In the genomic region with DNA sequence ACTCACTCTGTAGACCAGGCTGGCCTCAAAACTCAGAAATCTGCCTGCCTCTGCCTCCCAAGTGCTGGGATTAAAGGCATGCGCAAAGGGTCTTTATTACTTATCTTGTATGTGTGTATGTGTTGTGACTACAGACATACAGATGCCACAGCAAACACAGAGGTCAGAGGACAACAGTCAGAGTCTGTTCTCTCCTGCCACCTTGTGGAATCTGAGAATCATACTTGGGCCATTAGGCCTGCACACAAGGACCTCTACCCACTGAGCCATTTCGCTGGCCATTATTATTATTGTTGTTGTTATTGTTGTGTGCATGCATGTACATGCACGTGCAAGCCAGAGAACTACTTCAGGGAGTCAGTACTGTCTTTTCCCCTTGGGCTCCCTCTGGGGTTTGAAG, we compare ENCODE assay signal across 13 mouse cellular contexts. TPM values are rescaled to one million over a fixed set of nuclear protein-coding genes. Genes with fewer than 3 reads are reported as not detected.
A peak's percentile ranks its signal among the peaks of the same experiment; 100 is the strongest.
DNase-seq lines count a peak whose midpoint lies in the region; ATAC-seq and TF ChIP-seq lines count a peak whose summit lies in the region.
"Had no signal": no experiment of that assay in that cellular context is flagged by ENCODE, and none has a peak within 500 bp of the region (broad histone marks: within the 10 kb centered on the region; RNA-seq: fewer than 3 reads in every experiment).

No protein-coding gene starts in this region.

- no peaks in the 10 kb centered on the region for H3K4me1 ChIP-seq in intestine, postnatal 0 days (replicated peaks; ENCODE audit: control insufficient read depth, insufficient read depth, low read length)
- H3K4me1 ChIP-seq in intestine, embryonic 15.5 days (replicated peaks): peaks cover 12% of the 10 kb centered on the region
- peaks cover 31% of the 10 kb centered on the region for H3K4me1 ChIP-seq in thymus, adult 2 months (replicated peaks; ENCODE audit: control insufficient read depth, insufficient read depth, low read length)
- H3K4me1 ChIP-seq in cortical plate, adult 2 months (ENCODE audit: control insufficient read depth, insufficient read depth, low read length): peaks cover 17% of the 10 kb centered on the region

- DNase-seq in thymus, adult 2 months: peak; percentile 45
- DNase-seq in thymus, postnatal 4 days: no peak
- peak; percentile 30 to 40 for DNase-seq in thymus, postnatal 36 days
- DNase-seq in cerebellum, postnatal 4 days (ENCODE audit: low spot score in 2 of 2): no peak
- DNase-seq in testis, postnatal 14 days (ENCODE audit: low spot score): no peak

- no peak overlapping the region for H3K9ac ChIP-seq in intestine, postnatal 0 days (ENCODE audit: low read depth, low read length)
- no peak overlapping the region for H3K9ac ChIP-seq in intestine, embryonic 15.5 days
- H3K9ac ChIP-seq: heart, embryonic 13.5 days; stomach, embryonic 15.5 days had no signal

- peak; percentile 69 for TF ChIP-seq CTCF in intestine, postnatal 0 days (IDR thresholded peaks at IDR 0.05; ENCODE audit: low read depth)
- TF ChIP-seq CTCF in thymus, adult 2 months (IDR thresholded peaks at IDR 0.05; ENCODE audit: borderline replicate concordance, control insufficient read depth, extremely low read depth, insufficient read depth, low read length, poor library complexity): no peak
- TF ChIP-seq CTCF in cortical plate, adult 2 months (IDR thresholded peaks at IDR 0.05; ENCODE audit: extremely low read depth, insufficient read depth, low read length): peak; percentile 21; the same call in 1 of the 2 replicates

- H3K27ac ChIP-seq in intestine, postnatal 0 days (ENCODE audit: low read depth, low read length): no peak overlapping the region
- H3K27ac ChIP-seq in intestine, embryonic 15.5 days: no peak overlapping the region
- H3K27ac ChIP-seq in thymus, adult 2 months (ENCODE audit: control insufficient read depth, insufficient read depth, low read length): no peak overlapping the region
- no peak overlapping the region for H3K27ac ChIP-seq in cortical plate, adult 2 months (ENCODE audit: insufficient read depth, low read length)
- H3K27ac ChIP-seq: heart, embryonic 13.5 days; stomach, embryonic 15.5 days had no signal

- H3K27me3 ChIP-seq in intestine, postnatal 0 days (replicated peaks; ENCODE audit: control insufficient read depth, insufficient read depth, low read length): no peaks in the 10 kb centered on the region
- H3K27me3 ChIP-seq in intestine, embryonic 15.5 days (replicated peaks): no peaks in the 10 kb centered on the region
- H3K27me3 ChIP-seq in thymus, adult 2 months (ENCODE audit: control insufficient read depth, insufficient read depth, low read length): no peaks in the 10 kb centered on the region
- H3K27me3 ChIP-seq: stomach, embryonic 15.5 days had no signal

- 81% methylated on average over 3 of the region's 3 CpGs for WGBS in intestine, postnatal 0 days
- WGBS in intestine, embryonic 15.5 days: 77% methylated on average over 3 of the region's 3 CpGs
- 86% methylated on average over 3 of the region's 3 CpGs for WGBS in thymus, adult 2 months

- no peaks in the 10 kb centered on the region for H3K9me3 ChIP-seq in intestine, postnatal 0 days (ENCODE audit: control insufficient read depth)
- H3K9me3 ChIP-seq in intestine, embryonic 15.5 days: no peaks in the 10 kb centered on the region
- H3K9me3 ChIP-seq: heart, embryonic 13.5 days; stomach, embryonic 15.5 days had no signal

- no peak overlapping the region for H3K4me3 ChIP-seq in intestine, postnatal 0 days (ENCODE audit: low read depth, low read length)
- H3K4me3 ChIP-seq in intestine, embryonic 15.5 days (replicated peaks): no peak overlapping the region
- no peak overlapping the region for H3K4me3 ChIP-seq in thymus, adult 2 months (ENCODE audit: control insufficient read depth, insufficient read depth, low read length)
- no peak overlapping the region for H3K4me3 ChIP-seq in cortical plate, adult 2 months (ENCODE audit: insufficient read depth, low read length)
- H3K4me3 ChIP-seq: heart, embryonic 13.5 days; stomach, embryonic 15.5 days had no signal

- H3K4me2 ChIP-seq in intestine, postnatal 0 days (replicated peaks; ENCODE audit: low read depth): no peak overlapping the region
- no peak overlapping the region for H3K4me2 ChIP-seq in intestine, embryonic 15.5 days (replicated peaks)
- H3K4me2 ChIP-seq: heart, embryonic 13.5 days; stomach, embryonic 15.5 days had no signal

- no peak for ATAC-seq in intestine, postnatal 0 days
- no peak for ATAC-seq in intestine, embryonic 15.5 days
- ATAC-seq: intestine, embryonic 16.5 days had no signal

- TF ChIP-seq POLR2A in thymus, adult 2 months (IDR thresholded peaks at IDR 0.05; ENCODE audit: control insufficient read depth, extremely low read depth, insufficient read depth, low read length, poor library complexity): no peak
- TF ChIP-seq POLR2A in cortical plate, adult 2 months (IDR thresholded peaks at IDR 0.05; ENCODE audit: extremely low read depth, insufficient read depth, low read length): no peak

- no peaks in the 10 kb centered on the region for H3K36me3 ChIP-seq in intestine, postnatal 0 days (ENCODE audit: control insufficient read depth, insufficient read depth)
- no peaks in the 10 kb centered on the region for H3K36me3 ChIP-seq in intestine, embryonic 15.5 days
- no peaks in the 10 kb centered on the region for H3K36me3 ChIP-seq in thymus, adult 2 months (ENCODE audit: control insufficient read depth, insufficient read depth, low read length)
- H3K36me3 ChIP-seq: heart, embryonic 13.5 days; stomach, embryonic 15.5 days had no signal

RNA-seq across cellular contexts. Expression of a gene that starts 33.1 kb away (rescaled TPM):
- 0.05 and 0.07 TPM in 2 replicates for polyA plus RNA-seq in intestine, postnatal 0 days (2015; fragmentation: Nextera tagmentation; extraction: Ambion mirVana)
- polyA plus RNA-seq in intestine, embryonic 15.5 days (2015; fragmentation: Nextera tagmentation; extraction: Ambion mirVana): 0.47 and 0.65 TPM in 2 replicates
- polyA plus RNA-seq in thymus, adult 2 months (2012; rRNA removed): 30.1 and 39.1 TPM in 2 replicates
- polyA plus RNA-seq in cortical plate, adult 2 months (2012; rRNA removed): 42.2 and 43.0 TPM in 2 replicates

RNA-seq across cellular contexts. Expression of a gene that starts 33.2 kb away (rescaled TPM):
- polyA plus RNA-seq in intestine, postnatal 0 days (2015; fragmentation: Nextera tagmentation; extraction: Ambion mirVana): not detected in 2 replicates
- polyA plus RNA-seq in intestine, embryonic 15.5 days (2015; fragmentation: Nextera tagmentation; extraction: Ambion mirVana): not detected in 2 replicates
- not detected in 2 replicates for polyA plus RNA-seq in thymus, adult 2 months (2012; rRNA removed)
- 0.38 and 0.46 TPM in 2 replicates for polyA plus RNA-seq in cortical plate, adult 2 months (2012; rRNA removed)
- polyA plus RNA-seq: embryonic facial prominence, embryonic 11.5 days; heart, embryonic 13.5 days; intestine, embryonic 16.5 days; liver, embryonic 16.5 days; stomach, embryonic 15.5 days had no signal

Comparison
In these comparisons a context has a peak if more than half of its experiments do, and no peak if none do; other contexts are left out.
1. DNase-seq: peak in thymus, adult 2 months (single experiment) and thymus, postnatal 36 days (2 of 2); none in thymus, postnatal 4 days (single experiment), cerebellum, postnatal 4 days (0 of 2) and testis, postnatal 14 days (single experiment).
2. RNA of a gene that starts 33.1 kb away (polyA plus RNA-seq): 42.2 to 43.0 TPM in cortical plate, adult 2 months and 30.1 to 39.1 TPM in thymus, adult 2 months; 0.47 to 0.65 TPM in intestine, embryonic 15.5 days and 0.05 to 0.07 TPM in intestine, postnatal 0 days; every median in the first group is over 10 times any median in the second.